Mouse (Mus musculus) heart, embryonic 11.5 days (tissue): Measurements from ENCODE around the gene Sdk2. TPM values are rescaled to one million over a fixed set of nuclear protein-coding genes. Genes with fewer than 3 reads are reported as not detected.

ENCODE experiments used
- ATAC-seq: fragments of 200-750 bp; cut with Nextera tagmentation; replicated peaks from 2 replicates; pipeline ENCODE4 v1.8.0; 2017; ENCODE audit warnings: moderate library complexity; ENCODE audit not compliant: insufficient number of reproducible peaks, low FRiP score, low TSS enrichment
- H3K27ac ChIP-seq: fragments of 300-500 bp; sonication (generic); 2 replicates; pipeline ENCODE4 v1.5.1; 2014; ENCODE audit warnings: mild to moderate bottlenecking, low read depth, low read length
- H3K27me3 ChIP-seq: fragments of 300-500 bp; sonication (generic); 2 replicates; pipeline ENCODE4 v1.6.1; 2014; ENCODE audit warnings: mild to moderate bottlenecking, low read length, mixed read lengths; ENCODE audit not compliant: control insufficient read depth, insufficient read depth
- H3K36me3 ChIP-seq: fragments of 300-500 bp; sonication (generic); 2 replicates; pipeline ENCODE4 v1.6.1; 2014; ENCODE audit warnings: mild to moderate bottlenecking, low read length, moderate library complexity, mixed read lengths; ENCODE audit not compliant: control insufficient read depth, insufficient read depth
- H3K4me1 ChIP-seq: fragments of 300-500 bp; sonication (generic); 2 replicates; pipeline ENCODE4 v1.6.1; 2014; ENCODE audit warnings: low read length; ENCODE audit not compliant: control insufficient read depth, insufficient read depth
- H3K4me2 ChIP-seq: fragments of 300-500 bp; sonication (generic); 2 replicates; pipeline ENCODE4 v1.6.1; 2014; ENCODE audit warnings: mild to moderate bottlenecking, moderate library complexity
- H3K4me3 ChIP-seq: fragments of 300-500 bp; sonication (generic); 2 replicates; pipeline ENCODE4 v1.5.1; 2014; ENCODE audit warnings: low read depth, low read length
- H3K9ac ChIP-seq: fragments of 300-500 bp; sonication (generic); 2 replicates; pipeline ENCODE4 v1.6.1; 2014; ENCODE audit warnings: mild to moderate bottlenecking, low read depth, low read length, moderate library complexity
- H3K9me3 ChIP-seq: fragments of 300-500 bp; sonication (generic); replicated peaks from 2 replicates; pipeline ENCODE4 v1.6.1; 2016; ENCODE audit warnings: low read length; ENCODE audit not compliant: control insufficient read depth
- WGBS: fragments of 180-500 bp; shearing (Covaris S2); extraction: QIAGEN DNeasy Blood & Tissue Kit; methylation state at CpG from one replicate; pipeline ENCODE4 v1.1.7; 2014; ENCODE audit not compliant: insufficient replicate concordance; 5-methylcytosine and 5-hydroxymethylcytosine counted together
- polyA plus RNA-seq: library from polyadenylated mRNA; unstranded; fragments of >200 nt; fragmentation: Nextera tagmentation; extraction: Ambion mirVana; gene quantifications from 2 replicates; pipeline ENCODE4 v1.2.1, GENCODE M21; 2014

Sdk2 gene
- polyA plus RNA-seq, 1 experiment from 2014 or later, result 1.9 TPM

- H3K9me3 ChIP-seq, result no peaks in the 10 kb centered on the region
- WGBS, result 74% methylated on average over 3 of the region's 3 CpGs
- no peaks in the 10 kb centered on the region for H3K27me3 ChIP-seq
- H3K4me3 ChIP-seq, result no peak overlapping the region
- no peak for ATAC-seq
- no peak overlapping the region for H3K9ac ChIP-seq
- peaks cover 26% of the 10 kb centered on the region for H3K4me1 ChIP-seq
- H3K4me2 ChIP-seq, result no peak overlapping the region
- no peaks in the 10 kb centered on the region for H3K36me3 ChIP-seq
- 0 out of 2 replicates have a peak overlapping the region, but pooled peaks have one; percentile 29 for H3K27ac ChIP-seq
Observed at GRCm38 (mm10) chr11:113768356-113768755, 298.5 kb downstream of the Sdk2 start.

- no peaks in the 10 kb centered on the region for H3K9me3 ChIP-seq
- no peak for ATAC-seq
- 26% methylated on average over 8 of the region's 8 CpGs for WGBS
- peaks cover 26% of the 10 kb centered on the region for H3K4me1 ChIP-seq
- no peaks in the 10 kb centered on the region for H3K36me3 ChIP-seq
- no peak overlapping the region for H3K9ac ChIP-seq
- peak overlapping the region; percentile 68; the same call in 1 of the 2 replicates for H3K27ac ChIP-seq
- H3K27me3 ChIP-seq, result no peaks in the 10 kb centered on the region
- no peak overlapping the region for H3K4me3 ChIP-seq
- peak overlapping the region; percentile 11; the same call in 1 of the 2 replicates for H3K4me2 ChIP-seq
Observed at GRCm38 (mm10) chr11:113767285-113767684, 299.6 kb downstream of the Sdk2 start.

- H3K9me3 ChIP-seq, result no peaks in the 10 kb centered on the region
- H3K36me3 ChIP-seq, result no peaks in the 10 kb centered on the region
- no peak overlapping the region for H3K9ac ChIP-seq
- H3K4me3 ChIP-seq, result no peak overlapping the region
- peak overlapping the region; percentile 68; the same call in 1 of the 2 replicates for H3K27ac ChIP-seq
- ATAC-seq, result no peak; the same call in 1 of the 2 replicates
- H3K4me2 ChIP-seq, result peak overlapping the region; percentile 17
- no peaks in the 10 kb centered on the region for H3K27me3 ChIP-seq
- peaks cover 30% of the 10 kb centered on the region for H3K4me1 ChIP-seq
- 10% methylated on average over 10 of the region's 10 CpGs for WGBS
Observed at GRCm38 (mm10) chr11:113766284-113766985, 300.4 kb downstream of the Sdk2 start.

- Histone ChIP-seq H3K27ac (no peak overlapping the region), H3K36me3 (no peaks in the 10 kb centered on the region), H3K4me3 (no peak overlapping the region), H3K4me2 (no peak overlapping the region), H3K27me3 (no peaks in the 10 kb centered on the region), H3K9ac (no peak overlapping the region), H3K9me3 (no peaks in the 10 kb centered on the region), H3K4me1 (peaks cover 31% of the 10 kb centered on the region)
- WGBS, result 75% methylated on average over 6 of the region's 6 CpGs
- no peak for ATAC-seq
Observed at GRCm38 (mm10) chr11:113764132-113764849, 302.6 kb downstream of the Sdk2 start.

GRCm38 (mm10) chr11:113763449-113763848 is 303.4 kb downstream of the Sdk2 start:
- Histone ChIP-seq H3K9ac (no peak overlapping the region), H3K9me3 (no peaks in the 10 kb centered on the region), H3K27me3 (no peaks in the 10 kb centered on the region), H3K4me2 (peak overlapping the region; percentile 4; the same call in 1 of the 2 replicates), H3K4me1 (peaks cover 31% of the 10 kb centered on the region), H3K36me3 (no peaks in the 10 kb centered on the region), H3K27ac (no peak overlapping the region), H3K4me3 (no peak overlapping the region)
- no peak for ATAC-seq
- WGBS, result 5% methylated on average over 5 of the region's 5 CpGs

- Histone ChIP-seq H3K27ac (no peak overlapping the region), H3K4me3 (no peak overlapping the region), H3K4me1 (peaks cover 23% of the 10 kb centered on the region), H3K9me3 (no peaks in the 10 kb centered on the region), H3K27me3 (no peaks in the 10 kb centered on the region), H3K9ac (no peak overlapping the region), H3K4me2 (no peak overlapping the region), H3K36me3 (no peaks in the 10 kb centered on the region)
- no peak for ATAC-seq
- WGBS, result 62% methylated on average over 8 of the region's 8 CpGs
Observed at GRCm38 (mm10) chr11:113762136-113762797, 304.6 kb downstream of the Sdk2 start.

GRCm38 (mm10) chr11:113761646-113762045 is 305.2 kb downstream of the Sdk2 start:
- Histone ChIP-seq H3K9me3 (no peaks in the 10 kb centered on the region), H3K27ac (no peak overlapping the region), H3K9ac (no peak overlapping the region), H3K27me3 (no peaks in the 10 kb centered on the region), H3K36me3 (no peaks in the 10 kb centered on the region), H3K4me1 (peaks cover 18% of the 10 kb centered on the region), H3K4me2 (no peak overlapping the region), H3K4me3 (no peak overlapping the region)
- no peak for ATAC-seq
- 63% methylated on average over 7 of the region's 7 CpGs for whole genome bisulfite sequencing

- no peak for ATAC-seq
- H3K4me1 ChIP-seq, result 0 out of 2 replicates have a peak, but pooled peaks cover 10% of the 10 kb centered on the region
- WGBS, result 52% methylated on average over 7 of the region's 7 CpGs
- H3K36me3 ChIP-seq, result no peaks in the 10 kb centered on the region
- H3K9ac ChIP-seq, result no peak overlapping the region
- no peak overlapping the region for H3K27ac ChIP-seq
- H3K9me3 ChIP-seq, result no peaks in the 10 kb centered on the region
- no peak overlapping the region for H3K4me2 ChIP-seq
- H3K27me3 ChIP-seq, result no peaks in the 10 kb centered on the region
- no peak overlapping the region for H3K4me3 ChIP-seq
Observed at GRCm38 (mm10) chr11:113760476-113760875, 306.4 kb downstream of the Sdk2 start.
